Mouse (Mus musculus) embryo, embryonic 9.5 days (tissue): Measurements from ENCODE around the gene Gtf2f2.
"Not testable (repeated sequence)": the region's sequence is repeated elsewhere in the genome, so short reads cannot be mapped to it uniquely, and the experiment has no call there.

Experiments used
- DNase-seq: peaks from one replicate; pipeline ENCODE4 v3.0.0-alpha.2; 2017; ENCODE audit errors: extremely low spot score

Gene Gtf2f2

DNA sequence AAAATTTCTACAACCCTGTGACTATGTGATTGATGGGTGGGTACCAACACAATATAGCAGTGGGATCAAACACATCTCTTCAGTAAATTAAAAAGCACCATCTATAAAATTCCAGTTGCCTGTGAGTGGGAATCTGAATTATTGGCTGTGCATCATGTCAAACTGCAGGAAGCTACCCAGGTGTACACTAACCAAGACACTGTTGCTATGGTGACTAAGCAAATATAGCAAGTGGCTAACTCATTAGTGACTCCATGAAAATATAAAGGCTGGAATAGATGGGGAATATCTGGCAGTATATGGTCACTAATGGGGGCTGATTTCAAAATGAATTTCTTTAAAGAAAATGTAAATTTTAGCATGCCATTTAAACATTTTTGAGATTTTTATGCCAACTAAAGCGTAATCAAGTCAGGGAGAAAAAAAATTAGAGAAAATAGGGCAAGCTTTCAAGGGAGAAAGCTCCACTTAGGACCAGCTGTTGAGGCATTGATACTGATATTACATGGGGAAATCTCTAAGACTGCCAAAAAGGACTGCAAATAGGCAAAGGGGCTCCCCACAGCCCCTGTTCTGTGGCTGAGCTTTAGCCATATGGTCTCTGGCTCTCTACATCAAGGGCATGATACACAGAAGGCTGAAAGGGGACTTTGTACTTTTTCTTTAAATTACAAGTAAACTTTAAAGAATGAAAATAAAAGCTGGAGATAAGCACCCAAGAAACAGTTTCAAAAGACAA lies 87.2 kb downstream of the Gtf2f2 start:
- DNase-seq, result no peak

DNA sequence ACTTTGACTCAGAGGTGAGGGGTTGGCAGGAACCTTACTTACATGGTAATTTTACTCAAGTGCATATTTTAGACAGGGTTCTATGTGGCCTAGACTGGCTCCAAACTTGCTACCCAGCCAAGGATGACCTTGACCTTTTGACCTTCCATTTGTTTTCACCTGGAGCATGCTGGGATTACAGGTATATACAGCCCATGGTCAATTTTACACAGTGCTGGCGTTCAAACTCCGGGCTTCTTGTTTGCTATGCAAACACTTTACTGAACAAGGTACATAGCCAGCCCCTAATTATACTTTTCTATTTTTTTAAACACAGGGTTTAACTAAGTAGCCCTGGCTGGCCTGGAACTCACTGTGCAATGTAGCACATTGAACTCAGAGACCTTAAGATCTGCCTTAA lies 98.0 kb downstream of the Gtf2f2 start:
- DNase-seq, result no peak

DNA sequence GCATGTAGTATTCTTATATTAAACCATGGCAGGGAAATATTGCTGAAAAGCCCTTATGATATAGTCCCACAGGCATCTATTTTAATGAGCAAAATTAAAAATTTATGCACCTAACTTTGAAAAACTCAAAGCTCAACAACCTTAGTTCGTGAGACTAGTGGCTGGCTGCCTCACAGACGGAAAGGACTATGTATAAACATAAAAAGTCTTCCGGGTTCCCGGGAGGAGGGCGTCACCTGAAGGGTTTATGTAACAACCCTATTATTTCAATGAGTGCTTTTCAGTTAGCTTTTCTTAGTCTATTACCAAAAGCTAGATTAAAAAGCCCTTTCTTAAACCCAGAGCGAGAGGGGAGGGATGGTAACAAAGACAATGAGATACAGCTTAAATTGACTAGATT lies 98.7 kb downstream of the Gtf2f2 start:
- DNase-seq, result no peak

DNA sequence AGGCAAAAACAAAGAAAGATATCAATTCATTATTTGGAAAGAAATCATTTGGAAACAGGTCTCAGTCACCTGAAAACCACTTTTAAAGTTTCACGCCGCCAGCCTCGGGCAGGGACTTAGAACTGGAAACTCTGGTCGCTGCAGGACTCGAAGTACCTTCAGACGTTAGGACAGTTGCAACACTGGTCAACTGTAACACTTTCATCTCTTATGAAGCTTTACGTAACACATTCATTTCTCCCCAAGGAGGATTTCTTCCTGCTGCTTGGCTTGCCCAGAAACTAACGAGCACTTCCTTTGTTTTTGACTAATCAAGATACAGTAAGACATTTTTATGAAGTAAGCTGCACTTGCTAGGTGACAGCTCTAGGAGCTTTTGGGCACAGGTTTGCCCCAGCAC lies 103.7 kb downstream of the Gtf2f2 start:
- no peak for DNase-seq

DNA sequence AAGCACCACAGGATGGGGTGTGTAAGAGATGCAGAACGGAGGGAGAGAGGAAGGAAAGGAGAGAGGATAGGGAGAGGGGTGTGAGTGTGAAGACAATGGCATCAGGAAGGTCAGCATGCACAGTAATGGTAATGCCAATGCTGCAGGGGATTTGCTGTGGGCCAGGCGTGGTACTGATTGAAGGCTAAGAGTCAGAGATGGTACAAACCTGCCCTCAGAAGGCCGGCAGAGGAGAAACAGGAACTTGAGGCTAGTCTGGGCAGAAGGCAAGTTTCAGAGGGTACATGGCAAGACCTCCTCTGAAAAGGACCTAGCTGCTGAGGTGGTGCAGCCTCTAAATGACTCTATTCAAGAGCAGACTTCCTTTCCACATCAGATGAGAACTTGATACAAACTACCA lies 105.7 kb downstream of the Gtf2f2 start:
- DNase-seq, result no peak

DNA sequence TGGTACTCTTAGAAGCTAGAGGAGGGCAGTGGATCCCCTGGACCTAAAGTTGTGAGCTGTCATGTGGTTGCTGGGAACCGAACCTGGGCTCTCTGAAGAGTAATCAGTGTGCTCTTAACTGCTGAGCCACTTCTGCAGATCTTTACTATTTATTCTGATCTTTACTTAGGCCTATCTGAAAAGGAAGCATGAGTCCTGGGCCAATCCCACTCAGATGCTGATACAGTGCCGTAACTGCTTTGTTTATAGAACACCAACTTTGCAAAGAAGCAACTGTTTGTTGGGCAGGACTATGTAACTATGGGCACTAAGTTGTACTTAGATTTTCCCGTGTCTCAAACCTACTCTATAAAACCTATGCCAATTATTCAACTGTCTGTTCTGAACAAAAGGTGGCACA lies 107.5 kb downstream of the Gtf2f2 start:
- DNase-seq, result no peak

DNA sequence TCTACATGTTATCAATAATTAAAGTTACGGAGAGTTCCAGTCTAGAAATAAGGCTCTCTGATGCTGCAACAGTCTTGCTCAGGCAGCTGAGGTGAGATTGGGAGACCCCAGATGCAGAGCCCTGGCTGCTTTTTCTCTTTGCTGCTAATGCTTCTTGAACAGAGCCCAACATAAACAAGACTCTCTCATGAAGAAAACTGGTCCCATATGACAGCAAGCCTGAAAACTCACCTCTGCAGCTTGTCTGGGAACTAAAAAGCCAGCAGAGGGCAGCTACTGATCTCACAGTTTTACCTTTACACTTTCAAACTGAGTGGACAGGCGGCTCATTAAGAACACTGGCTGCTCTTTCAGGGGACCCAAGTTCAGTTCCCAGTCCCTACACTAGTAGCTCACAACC lies 108.7 kb downstream of the Gtf2f2 start:
- DNase-seq, result no peak

DNA sequence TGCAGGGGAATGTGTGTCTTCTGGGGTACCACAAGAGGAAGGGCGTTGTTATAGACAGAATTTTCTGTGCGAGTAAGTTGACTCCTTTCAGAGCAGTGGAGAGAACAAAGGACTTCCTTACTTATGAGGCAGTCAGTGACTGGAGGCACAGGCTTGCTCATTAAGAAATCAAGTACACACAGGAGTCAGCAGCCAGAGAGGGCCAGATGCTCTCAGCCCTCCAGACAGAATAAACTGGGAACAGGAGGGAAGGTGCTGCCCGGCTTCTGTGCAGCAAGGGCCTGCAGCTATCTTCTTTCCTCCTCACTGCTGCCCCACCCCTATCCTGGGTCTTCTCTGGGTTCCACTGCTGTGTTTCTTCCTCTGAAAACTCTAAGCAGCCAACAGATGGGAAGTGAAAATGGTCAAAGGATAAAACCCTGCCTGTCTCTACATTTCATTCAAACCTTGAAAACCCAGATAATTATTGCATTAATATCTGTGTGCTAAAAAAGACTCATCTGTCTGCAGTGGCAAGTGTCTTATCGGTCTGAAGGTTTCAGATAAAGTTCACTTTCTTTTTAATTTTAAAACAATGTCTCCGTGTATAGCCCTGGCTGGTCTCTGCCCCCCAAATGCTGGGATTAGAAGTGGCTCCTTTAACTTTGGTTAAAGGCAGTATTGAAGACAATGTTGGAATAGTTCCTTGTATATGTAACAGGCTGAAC lies 109.7 kb downstream of the Gtf2f2 start:
- no peak for DNase-seq

DNA sequence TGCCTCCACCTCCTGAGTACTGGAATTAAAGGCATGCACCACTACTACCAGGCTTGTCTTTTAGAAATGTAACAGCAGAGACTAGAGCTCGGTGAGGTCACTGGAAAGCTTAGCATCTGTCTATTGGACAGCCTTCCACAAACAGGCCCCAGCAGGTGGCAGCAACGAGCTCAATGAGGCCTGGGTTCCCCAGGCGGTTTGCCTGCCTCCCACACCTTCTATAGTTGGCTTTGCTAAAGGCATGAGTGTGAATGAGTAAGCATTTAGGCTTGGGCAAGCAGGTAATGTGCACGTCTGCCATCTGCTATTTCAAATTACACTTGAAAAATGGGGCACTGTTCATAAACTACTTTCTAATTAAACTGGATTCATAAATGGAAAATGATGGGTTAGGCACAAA lies 111.1 kb downstream of the Gtf2f2 start:
- peak; percentile 68 for DNase-seq

DNA sequence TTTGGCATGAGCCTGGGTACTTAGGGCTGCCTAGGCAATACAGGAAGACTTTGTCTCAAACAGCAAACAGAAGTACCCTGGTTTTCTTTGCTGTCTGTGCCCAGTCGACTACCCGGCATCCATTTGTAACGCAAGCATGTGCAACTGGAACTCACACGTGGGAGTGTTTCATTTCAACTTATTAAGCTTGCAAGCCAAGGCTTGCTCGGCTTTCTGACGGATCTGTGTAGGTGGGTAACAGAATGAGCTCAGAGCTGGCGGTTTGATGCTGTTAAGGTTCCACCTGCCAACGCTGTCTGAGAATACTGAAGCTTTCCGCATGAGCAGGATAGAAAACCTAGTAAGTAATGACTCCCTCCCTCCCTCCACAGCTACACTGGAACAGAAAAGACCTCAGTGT lies 118.5 kb downstream of the Gtf2f2 start:
- DNase-seq, result no peak

DNA sequence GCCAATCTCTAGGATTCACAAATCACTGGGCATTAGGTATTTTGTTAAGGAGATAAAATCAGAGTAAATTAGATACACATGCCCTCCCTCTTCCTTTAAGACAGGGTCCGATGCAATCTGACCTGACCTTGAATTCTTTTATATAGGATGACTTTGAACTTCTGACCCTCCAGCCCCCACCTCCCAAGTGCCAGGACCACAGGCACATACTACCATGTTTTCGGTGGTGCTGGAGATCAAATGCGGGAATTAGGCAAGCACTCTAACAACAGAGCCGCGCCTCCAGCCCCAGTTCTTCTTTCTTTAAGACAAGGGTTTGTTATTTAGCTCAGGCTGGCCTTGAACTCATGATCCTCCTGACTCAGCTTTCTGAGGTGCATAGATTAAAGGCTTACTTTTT lies 126.8 kb downstream of the Gtf2f2 start:
- DNase-seq, result no peak

DNA sequence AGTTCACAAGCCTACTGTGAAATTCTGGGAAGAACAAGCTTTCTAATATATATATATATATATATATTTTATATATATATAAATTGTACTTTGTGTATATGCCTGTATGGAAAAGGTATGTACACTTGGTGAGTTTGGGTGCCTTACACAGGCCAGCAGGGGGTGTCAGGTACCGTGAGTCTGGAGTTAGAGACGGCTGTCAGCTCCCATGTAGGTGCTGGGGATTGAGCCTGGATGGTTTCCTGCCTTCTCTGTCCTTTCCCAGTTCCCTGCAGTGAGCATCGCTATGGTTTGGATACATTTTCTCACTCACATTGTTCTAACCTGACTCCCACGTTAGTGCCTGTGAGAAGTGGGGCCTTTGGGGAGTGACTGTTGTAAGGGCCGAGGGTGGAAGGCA lies 127.3 kb downstream of the Gtf2f2 start:
- no peak for DNase-seq

DNA sequence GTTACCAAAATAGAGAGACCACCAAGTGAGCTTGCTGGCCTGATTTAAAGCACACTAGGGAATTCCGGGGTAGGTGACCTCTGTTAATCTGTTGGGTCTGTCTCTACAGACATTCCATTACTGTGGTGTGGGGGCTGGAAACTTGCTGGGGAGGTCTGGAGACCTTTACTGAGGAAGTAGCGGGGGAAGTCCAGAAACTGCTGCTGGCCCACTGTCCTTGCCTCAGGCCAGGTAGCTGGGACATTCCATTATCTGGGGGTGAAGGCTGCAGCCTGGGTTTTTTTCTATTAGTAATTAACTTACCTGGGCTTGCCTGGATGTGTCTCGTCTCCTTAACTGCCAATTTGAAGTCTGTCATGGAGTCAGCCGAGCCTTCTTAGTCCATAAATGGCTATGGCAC lies 128.8 kb downstream of the Gtf2f2 start:
- no peak for DNase-seq

DNA sequence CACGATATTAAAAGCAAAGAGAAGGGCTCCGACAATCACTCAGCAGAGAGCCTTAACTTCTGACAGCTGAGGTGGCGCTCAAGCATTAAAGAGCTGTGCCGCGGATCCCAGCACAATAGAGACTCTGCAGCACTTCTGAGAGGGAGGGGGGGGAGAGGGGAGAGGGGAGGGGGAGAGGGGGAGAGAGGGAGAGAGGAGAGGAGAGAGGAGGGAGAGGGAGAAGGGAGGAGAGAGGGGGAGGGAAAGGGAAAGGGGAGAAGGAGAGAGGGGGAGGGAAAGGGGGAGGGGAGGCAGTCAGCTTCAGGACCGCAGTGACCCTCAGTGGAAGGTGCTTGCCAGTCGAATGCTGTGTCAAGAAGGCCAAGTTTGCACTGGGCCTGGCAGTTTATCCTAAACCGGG lies 131.7 kb downstream of the Gtf2f2 start:
- DNase-seq, result peak; percentile 42

DNA sequence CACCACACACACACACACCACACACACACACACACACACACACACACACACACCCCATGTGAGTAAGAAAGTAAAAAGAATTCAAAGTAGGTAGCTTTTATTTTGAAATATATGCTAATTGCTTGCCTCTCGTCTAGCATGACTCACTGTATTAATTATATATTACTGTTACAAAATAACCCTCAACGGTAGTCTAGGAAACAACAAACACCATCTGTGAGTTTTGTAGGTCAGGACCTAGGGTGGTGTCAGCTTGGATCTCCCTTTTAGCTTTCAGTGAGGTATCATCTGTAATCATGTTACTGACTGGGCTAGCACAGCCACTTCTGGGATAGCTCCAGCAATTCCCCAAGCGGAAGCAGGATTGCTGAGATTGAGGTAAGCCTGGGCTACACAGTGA lies 133.4 kb downstream of the Gtf2f2 start:
- no peak for DNase-seq

DNA sequence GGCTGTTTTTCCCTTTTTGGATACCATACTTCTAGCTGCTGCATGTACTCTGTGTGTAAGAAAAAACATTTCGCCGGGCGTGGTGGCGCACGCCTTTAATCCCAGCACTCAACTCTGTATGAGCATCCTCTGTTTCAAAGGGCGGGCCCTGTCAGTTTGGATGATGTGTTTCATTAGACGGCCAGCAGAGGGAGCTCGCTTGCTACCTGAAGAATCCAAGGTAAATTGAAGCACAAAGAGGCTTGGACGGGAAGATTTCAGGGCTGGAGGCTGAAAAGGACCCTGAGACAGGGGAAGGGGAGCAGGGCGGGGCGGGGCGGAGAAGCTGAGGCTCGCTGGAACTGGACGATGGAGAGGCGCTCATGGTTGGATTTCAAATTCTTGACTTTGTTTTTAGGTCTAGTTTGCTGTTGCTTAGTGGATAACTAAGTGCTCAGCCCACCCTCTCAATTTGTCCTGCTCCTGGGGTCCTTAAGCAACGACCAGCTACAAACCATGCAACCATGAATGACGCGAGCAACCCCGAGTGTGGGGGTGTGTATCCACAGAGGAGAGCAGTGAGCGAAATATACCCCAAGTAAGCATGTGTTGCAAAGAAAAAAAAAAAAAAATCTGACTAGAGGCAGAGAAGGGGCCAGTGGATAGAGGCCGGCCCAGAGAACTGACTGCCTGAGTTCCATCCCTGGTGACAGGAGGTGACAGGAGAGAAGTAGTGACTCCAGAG lies 134.2 kb downstream of the Gtf2f2 start:
- DNase-seq, result peak; percentile 78

DNA sequence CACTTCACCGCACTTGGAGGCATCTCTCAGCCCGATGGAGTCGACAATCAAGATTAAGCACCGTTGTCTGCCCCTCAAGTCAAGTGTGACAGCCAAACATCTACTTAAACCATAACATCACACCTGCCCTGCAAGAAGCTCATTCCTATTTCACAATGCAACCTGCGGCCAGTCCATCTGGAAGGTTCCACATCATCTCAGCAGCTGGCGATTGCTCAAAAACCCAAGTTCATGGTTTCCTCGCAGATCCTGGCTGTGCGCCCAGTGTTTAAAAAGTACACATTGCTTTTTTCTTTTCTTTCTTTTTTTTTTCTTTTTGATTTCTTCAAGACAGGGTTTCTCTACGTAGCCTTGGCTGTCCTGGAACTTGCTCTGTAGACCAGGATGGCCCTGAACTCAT lies 137.1 kb downstream of the Gtf2f2 start:
- DNase-seq, result no peak

DNA sequence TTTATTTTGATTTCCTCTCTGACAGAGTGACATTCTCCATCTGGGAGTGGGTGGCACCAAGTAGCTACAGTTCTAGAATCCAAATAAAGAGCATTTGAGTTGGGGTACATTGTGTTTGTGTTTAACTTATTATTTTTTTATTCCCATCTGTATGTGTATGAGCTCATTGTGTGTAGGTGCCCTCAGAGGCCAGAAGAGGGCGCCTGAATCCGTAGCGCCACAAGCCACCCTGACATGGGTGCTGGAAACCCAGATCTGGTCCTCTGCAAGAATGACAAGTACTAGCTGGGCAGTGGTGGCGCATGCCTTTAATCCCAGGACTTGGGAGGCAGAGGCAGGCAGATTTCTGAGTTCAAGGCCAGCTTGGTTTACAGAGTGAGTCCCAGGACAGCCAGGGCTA lies 138.9 kb downstream of the Gtf2f2 start:
- DNase-seq, result no peak

DNA sequence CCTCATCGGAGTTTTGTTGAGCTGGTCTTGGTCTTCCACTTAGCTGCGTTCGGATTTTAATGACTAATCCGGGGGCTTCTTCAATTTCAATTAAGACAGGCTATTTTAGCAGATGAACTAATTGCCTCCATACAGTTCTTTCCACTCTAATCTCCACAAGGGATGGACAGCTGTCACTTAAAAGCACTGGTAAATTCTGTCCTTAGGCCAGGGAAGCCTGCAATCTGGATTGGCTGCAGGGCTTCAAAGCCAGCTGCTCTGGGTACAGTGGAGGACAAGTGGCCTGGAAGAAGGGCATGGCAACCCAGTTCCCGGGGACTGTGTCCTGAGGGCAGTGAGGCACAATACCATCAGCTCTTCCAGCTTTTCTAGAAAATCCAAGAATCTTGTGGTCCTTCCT lies 139.6 kb downstream of the Gtf2f2 start:
- no peak for DNase-seq

DNA sequence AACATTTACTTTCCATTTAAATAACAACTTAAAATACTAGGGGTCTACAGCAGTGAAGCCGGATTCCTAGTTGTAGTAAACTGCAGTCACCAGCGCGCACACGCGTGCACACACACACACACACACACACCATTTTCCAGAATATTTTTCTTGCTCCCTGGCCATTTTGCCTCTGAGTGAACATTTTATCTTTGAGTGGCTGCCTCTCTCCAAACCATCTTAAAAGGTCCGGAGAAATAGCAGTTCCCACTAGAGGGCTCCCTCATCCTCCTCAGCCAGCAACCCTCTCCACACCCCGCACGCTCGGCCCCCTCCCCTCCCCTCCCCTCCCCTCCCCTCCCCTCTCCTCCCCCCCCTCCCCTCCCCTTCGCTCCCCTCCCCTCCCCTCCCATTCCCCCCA lies 140.0 kb downstream of the Gtf2f2 start:
- DNase-seq, result peak; percentile 66

DNA sequence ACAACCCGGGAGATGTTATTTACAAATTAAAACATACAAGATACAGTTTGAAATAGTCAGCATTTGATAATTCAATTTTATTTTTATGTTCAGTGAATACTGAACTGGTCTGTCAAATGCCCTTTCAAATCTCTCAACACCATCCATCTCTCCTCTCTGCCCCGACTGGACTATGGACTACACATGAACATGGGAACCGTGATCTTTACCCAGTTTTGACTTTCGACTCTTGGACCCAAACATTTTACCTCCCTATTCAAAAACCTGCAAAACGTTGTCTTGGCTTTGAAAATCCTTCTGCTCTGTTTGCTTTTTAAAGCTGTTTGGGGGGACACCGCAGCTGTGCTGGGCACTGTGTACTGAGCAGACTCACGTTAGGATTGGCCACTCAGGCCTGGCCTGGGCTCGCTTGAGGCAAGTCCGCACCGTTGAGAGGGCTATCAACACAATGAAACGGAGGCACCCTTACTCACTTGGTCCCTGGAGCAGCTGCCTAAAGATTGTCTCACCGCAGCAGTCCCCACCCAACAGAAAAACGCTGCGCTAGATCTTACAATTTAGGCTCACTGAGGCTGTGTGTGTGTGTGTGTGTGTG lies 140.8 kb downstream of the Gtf2f2 start:
- DNase-seq, result no peak

DNA sequence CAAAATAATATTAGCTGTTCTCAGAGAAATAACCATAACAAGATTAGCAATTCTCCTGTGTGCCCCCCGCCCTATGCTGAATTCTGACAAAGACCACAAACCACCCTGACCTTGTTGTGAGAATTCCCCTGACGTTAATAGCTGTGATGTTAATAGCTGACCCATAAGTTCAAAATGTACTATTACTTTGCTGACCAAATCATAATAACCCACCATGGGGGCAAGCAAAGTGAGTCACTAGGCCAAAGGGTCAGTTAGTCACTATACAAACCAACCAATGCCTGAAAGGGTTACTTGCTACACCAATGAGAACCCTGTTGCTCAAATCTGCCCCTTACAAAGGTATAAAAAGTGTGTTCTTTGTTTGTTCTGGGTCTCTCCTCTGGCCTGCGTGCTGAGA lies 142.6 kb downstream of the Gtf2f2 start:
- DNase-seq, result not testable (repeated sequence)
